18 mouse cellular contexts compared by ENCODE assay signal in the genomic region with DNA sequence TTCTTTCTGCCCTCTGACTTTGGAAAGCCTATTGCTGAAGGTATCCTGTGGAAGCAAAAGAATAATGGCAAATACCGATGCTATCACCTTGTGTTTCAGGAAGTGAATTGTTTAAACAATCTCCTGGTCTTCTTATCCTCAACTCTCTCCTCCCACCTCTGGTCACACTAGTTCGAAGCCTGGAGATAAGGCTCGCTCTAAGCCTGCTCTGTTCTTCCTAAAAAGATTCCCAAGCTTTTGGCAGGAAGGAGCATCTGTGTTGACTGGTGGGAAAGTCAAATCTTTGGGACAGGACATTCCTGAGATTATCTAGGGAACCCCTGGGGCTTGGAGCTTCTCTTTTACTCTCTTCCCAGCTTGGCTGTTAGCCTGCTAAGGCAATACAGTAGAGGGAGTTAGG.
"Had no signal": no experiment of that assay in that cellular context is flagged by ENCODE, and none has a peak within 500 bp of the region (broad histone marks: within the 10 kb centered on the region; RNA-seq: fewer than 3 reads in every experiment).

No protein-coding gene starts in this region.

- H3K36me3 ChIP-seq: lung, embryonic 15.5 days; midbrain, embryonic 13.5 days; midbrain, embryonic 15.5 days; neural tube, embryonic 12.5 days; stomach, embryonic 15.5 days had no signal

- H3K4me3 ChIP-seq: lung, embryonic 15.5 days; megakaryocyte, embryonic 14.5 days; midbrain, embryonic 13.5 days; midbrain, embryonic 15.5 days; neural tube, embryonic 12.5 days; stomach, embryonic 15.5 days had no signal

- H3K4me1 ChIP-seq: midbrain, embryonic 13.5 days; midbrain, embryonic 15.5 days; neural tube, embryonic 12.5 days; stomach, embryonic 15.5 days had no signal

- ATAC-seq: liver, postnatal 0 days; lung, postnatal 0 days; midbrain, embryonic 13.5 days; midbrain, embryonic 15.5 days had no signal

- H3K9me3 ChIP-seq: lung, embryonic 15.5 days; megakaryocyte, embryonic 14.5 days; midbrain, embryonic 13.5 days; midbrain, embryonic 15.5 days; neural tube, embryonic 12.5 days; stomach, embryonic 15.5 days had no signal

- DNase-seq: liver, postnatal 0 days; lung, adult 2 months; lung, postnatal 14 days; lung, postnatal 36 days; right cerebral cortex, postnatal 14 days; thymus, adult 2 months; thymus, postnatal 25 days; thymus, postnatal 4 days had no signal

- H3K4me2 ChIP-seq: lung, embryonic 15.5 days; midbrain, embryonic 11.5 days; midbrain, embryonic 13.5 days; midbrain, embryonic 15.5 days; neural tube, embryonic 12.5 days; stomach, embryonic 15.5 days had no signal

- H3K27ac ChIP-seq: lung, embryonic 15.5 days; macrophage; midbrain, embryonic 13.5 days; midbrain, embryonic 15.5 days; neural tube, embryonic 12.5 days; stomach, embryonic 15.5 days; stomach, postnatal 0 days had no signal

- H3K9ac ChIP-seq: liver, postnatal 0 days; lung, embryonic 15.5 days; midbrain, embryonic 13.5 days; midbrain, embryonic 15.5 days; neural tube, embryonic 12.5 days; stomach, embryonic 15.5 days had no signal

- H3K27me3 ChIP-seq: lung, embryonic 15.5 days; neural tube, embryonic 12.5 days; stomach, embryonic 15.5 days had no signal
